Mouse (Mus musculus) cerebellum, adult 2 months (tissue): ENCODE measurements around the gene Abhd15. TPM values are rescaled to one million over a fixed set of nuclear protein-coding genes. Genes with fewer than 3 reads are reported as not detected.

Source experiments
- DNase-seq, 2 experiments: peaks; one replicate each; pipeline ENCODE4 v3.0.0; 2021
- H3K27ac ChIP-seq: fragments of 200-500 bp; 2 replicates; pipeline ENCODE4 v1.5.1; 2012; ENCODE audit warnings: low read length, control low read depth, inconsistent platforms; ENCODE audit not compliant: insufficient read depth
- H3K27me3 ChIP-seq: fragments of 200-500 bp; 2 replicates; pipeline ENCODE4 v1.6.1; 2012; ENCODE audit warnings: inconsistent platforms, mild to moderate bottlenecking, low read length, moderate library complexity; ENCODE audit not compliant: control insufficient read depth, insufficient read depth
- H3K4me1 ChIP-seq: fragments of 200-500 bp; 2 replicates; pipeline ENCODE4 v1.6.1; 2011; ENCODE audit warnings: low read length; ENCODE audit not compliant: control insufficient read depth, insufficient read depth
- H3K4me3 ChIP-seq: fragments of 200-500 bp; replicated peaks from 2 replicates; pipeline ENCODE3; 2011; ENCODE audit warnings: mild to moderate bottlenecking, low read depth, low read length, control low read depth; ENCODE audit not compliant: insufficient read depth
- CTCF ChIP-seq: fragments of 200-500 bp; IDR thresholded peaks from 2 replicates; pipeline ENCODE4 v1.5.1; 2011; ENCODE audit warnings: low read depth, mild to moderate bottlenecking, control low read depth, low read length, moderate library complexity, borderline replicate concordance; ENCODE audit not compliant: insufficient read depth
- POLR2A ChIP-seq: fragments of 200-500 bp; IDR thresholded peaks from 2 replicates; pipeline ENCODE4 v1.6.1; 2011; ENCODE audit warnings: low read length, control low read depth, borderline replicate concordance; ENCODE audit not compliant: insufficient read depth
- WGBS: fragments of 180-500 bp; shearing (Covaris S2); methylation state at CpG from one replicate; pipeline ENCODE4 v1.1.7; 2018; 5-methylcytosine and 5-hydroxymethylcytosine counted together
- polyA plus RNA-seq: library from polyadenylated mRNA; depleted of rRNA; stranded (reverse); fragments of >200 nt; gene quantifications from 2 replicates; pipeline ENCODE4 v1.2.3, GENCODE M21; 2012; rRNA removed

The Abhd15 gene
- polyA plus RNA-seq, 1 experiment, result 1.0 TPM

DNA sequence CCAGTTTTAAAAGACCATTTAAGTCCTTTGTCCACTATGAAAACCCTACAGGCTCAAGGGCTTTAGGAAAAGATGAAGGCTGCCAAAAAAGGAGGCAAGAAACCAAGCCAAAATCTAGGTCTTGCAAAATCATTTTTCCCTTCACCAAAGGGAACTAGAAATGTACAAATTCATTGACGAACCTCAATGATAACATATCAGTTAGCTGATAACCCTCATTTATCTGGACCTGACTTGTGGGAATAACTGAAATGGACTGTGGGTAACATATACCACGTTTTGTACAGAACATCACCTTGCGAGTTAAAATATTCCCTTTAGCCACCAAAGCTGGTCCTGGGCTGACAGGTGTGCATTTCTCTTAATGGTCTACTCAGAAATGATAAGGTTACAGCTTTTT is 14.7 kb downstream of the Abhd15 start:
- no peak overlapping the region for H3K27ac ChIP-seq

DNA sequence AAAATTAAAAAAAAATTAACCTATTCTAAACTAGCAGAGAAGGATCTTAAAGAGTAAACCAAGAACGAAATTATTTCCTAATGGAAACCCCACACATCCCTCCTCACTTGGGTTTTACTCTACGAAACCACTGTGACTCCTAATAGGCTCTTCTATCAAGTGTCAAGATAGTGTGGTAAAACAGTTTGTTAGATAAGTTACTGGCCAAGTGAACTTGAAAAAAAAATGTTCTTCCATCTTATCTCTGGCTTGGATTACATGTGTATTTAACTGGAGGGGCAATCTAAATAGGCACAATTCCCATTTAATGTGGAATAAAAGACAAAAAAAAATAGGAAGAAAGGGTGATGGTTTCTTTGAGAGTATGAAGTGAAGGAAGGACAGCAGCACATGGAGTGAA is 15.9 kb downstream of the Abhd15 start:
- TF ChIP-seq CTCF, result no peak
- TF ChIP-seq POLR2A, result no peak
- H3K27ac ChIP-seq, result no peak overlapping the region
- no peaks in the 10 kb centered on the region for H3K27me3 ChIP-seq
- whole genome bisulfite sequencing, result 96% methylated on average over 2 of the region's 2 CpGs
- H3K4me1 ChIP-seq, result no peaks in the 10 kb centered on the region
- no peak for DNase-seq
- no peak overlapping the region for H3K4me3 ChIP-seq

More for the DNA sequence above, 14.7 kb downstream of the Abhd15 start:
- no peak for TF ChIP-seq POLR2A
- TF ChIP-seq CTCF, result no peak
- H3K27me3 ChIP-seq, result no peaks in the 10 kb centered on the region
- 88% methylated on average over 3 of the region's 3 CpGs for WGBS
- no peak for DNase-seq
- H3K4me3 ChIP-seq, result no peak overlapping the region
- no peaks in the 10 kb centered on the region for H3K4me1 ChIP-seq

DNA sequence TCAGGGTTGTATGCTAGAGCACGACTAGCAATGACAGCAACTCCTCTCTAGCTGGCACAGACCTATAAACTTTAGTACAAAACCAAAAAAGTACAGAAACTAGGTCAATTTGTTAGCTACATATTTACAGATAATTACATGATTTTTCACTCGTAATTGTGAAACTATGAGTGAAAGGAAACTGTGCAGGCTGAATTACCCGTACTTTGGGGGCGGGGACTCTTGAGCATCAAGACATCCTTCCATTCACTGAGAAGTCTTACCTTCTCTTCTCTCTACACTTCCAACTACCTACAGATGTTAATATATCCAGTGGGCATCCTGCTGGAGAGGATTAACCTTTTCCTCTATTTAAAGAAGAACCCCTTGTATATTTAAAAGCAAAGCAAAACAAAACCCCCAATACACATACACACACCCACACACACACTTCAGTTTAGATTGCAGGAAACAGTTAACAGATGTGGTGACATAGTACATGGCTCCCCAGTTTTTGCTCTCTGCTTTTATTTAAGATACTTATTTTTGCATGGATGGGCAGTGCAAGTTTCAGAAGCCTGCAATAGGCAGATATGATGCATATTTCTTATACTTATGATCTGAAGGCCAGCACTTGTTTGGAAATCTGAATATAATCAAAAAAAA is 17.4 kb downstream of the Abhd15 start:
- 87% methylated on average over 4 of the region's 4 CpGs for WGBS
- Histone ChIP-seq H3K4me1 (no peaks in the 10 kb centered on the region), H3K27me3 (no peaks in the 10 kb centered on the region), H3K27ac (no peak overlapping the region), H3K4me3 (no peak overlapping the region)
- no peak for DNase-seq
- TF ChIP-seq POLR2A (no peak), CTCF (no peak)

DNA sequence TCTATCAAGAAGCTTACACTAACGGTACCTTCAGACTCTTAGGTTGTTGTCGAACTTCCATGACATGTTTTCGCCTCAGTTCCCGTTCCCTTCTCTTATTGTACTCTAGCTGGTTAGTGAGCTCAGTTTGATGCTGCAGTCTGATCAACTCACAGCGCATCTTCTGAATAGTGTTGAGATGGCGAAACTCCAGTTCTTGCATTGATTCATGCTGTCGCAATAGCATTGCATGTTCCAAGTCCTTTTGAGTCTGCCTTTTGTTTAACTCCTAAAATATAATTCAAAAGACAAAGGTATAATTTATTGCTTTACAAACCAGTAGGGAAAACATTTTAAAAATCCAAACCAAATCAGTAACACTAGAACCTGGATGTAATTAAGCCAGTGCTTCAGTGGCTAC is 30.3 kb downstream of the Abhd15 start:
- WGBS, result 89% methylated on average over 7 of the region's 7 CpGs
- H3K27me3 ChIP-seq, result no peaks in the 10 kb centered on the region
- TF ChIP-seq CTCF, result no peak
- TF ChIP-seq POLR2A, result no peak
- H3K27ac ChIP-seq, result no peak overlapping the region
- no peak for DNase-seq
- no peak overlapping the region for H3K4me3 ChIP-seq
- no peaks in the 10 kb centered on the region for H3K4me1 ChIP-seq

DNA sequence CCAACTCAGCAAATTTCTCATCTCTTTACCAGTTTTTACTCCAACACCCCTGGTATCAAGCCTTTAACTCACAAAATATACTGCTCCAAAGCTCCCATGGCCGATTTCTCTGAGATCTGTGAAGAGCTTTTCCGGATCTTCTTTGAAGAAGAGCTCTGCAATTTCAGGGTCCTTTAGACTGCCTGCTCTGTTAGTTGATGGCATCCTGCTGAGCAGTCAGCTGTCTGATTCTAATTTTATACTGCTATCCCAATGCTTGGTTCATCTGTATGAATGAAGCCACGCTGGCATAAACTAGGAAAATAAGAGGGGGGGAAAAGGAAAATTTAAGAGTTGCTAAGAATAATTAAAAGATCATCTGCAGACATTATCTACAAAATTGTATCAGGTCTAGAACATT is 70.3 kb downstream of the Abhd15 start:
- Histone ChIP-seq H3K27me3 (no peaks in the 10 kb centered on the region), H3K27ac (peak overlapping the region; percentile 5; the same call in 1 of the 2 replicates), H3K4me1 (no peaks in the 10 kb centered on the region; the same call in 1 of the 2 replicates), H3K4me3 (no peak overlapping the region)
- WGBS, result 5% methylated on average over 3 of the region's 3 CpGs
- DNase-seq, result peak; percentile 58 to 88
- no peak for TF ChIP-seq CTCF
- TF ChIP-seq POLR2A, result no peak

Other genes with a start within 250 kb of the Abhd15 start
- gene Coro6, start 52.7 kb upstream of the Abhd15 start, polyA plus RNA-seq, result 134 and 148 TPM in 2 replicates
- gene Ankrd13b, start 25.4 kb upstream of the Abhd15 start, polyA plus RNA-seq, result 106 and 114 TPM in 2 replicates
- gene Git1, start 21.6 kb upstream of the Abhd15 start, polyA plus RNA-seq, result 106 and 110 TPM in 2 replicates
- 11.6 and 12.8 TPM in 2 replicates for gene Trp53i13, start 859 bp downstream of the Abhd15 start, polyA plus RNA-seq
- not detected in 2 replicates for gene Gm10392, start 4.1 kb downstream of the Abhd15 start, polyA plus RNA-seq
- gene Taok1, start 92.7 kb downstream of the Abhd15 start, polyA plus RNA-seq, result 26.7 and 26.8 TPM in 2 replicates
- gene Nufip2, start 171.0 kb downstream of the Abhd15 start, polyA plus RNA-seq, result 21.5 and 23.6 TPM in 2 replicates
- not detected in 2 replicates for gene Cryba1, start 210.2 kb downstream of the Abhd15 start, polyA plus RNA-seq
- 56.5 and 62.1 TPM in 2 replicates for gene Myo18a, start 248.1 kb downstream of the Abhd15 start, polyA plus RNA-seq